ENCODE assay signal across 28 mouse cellular contexts in genomic region chr15:28227316-28227715, GRCm38 (mm10). TPM values are rescaled to one million over a fixed set of nuclear protein-coding genes. Genes with fewer than 3 reads are reported as not detected.
"Had no signal": no experiment of that assay in that cellular context is flagged by ENCODE, and none has a peak within 500 bp of the region (broad histone marks: within the 10 kb centered on the region; RNA-seq: fewer than 3 reads in every experiment).

No protein-coding gene starts in this region.

- H3K36me3 ChIP-seq: heart, embryonic 13.5 days; heart, embryonic 15.5 days; hindbrain, embryonic 10.5 days; hindbrain, embryonic 12.5 days; intestine, embryonic 15.5 days; limb, embryonic 10.5 days; limb, embryonic 12.5 days; liver, embryonic 13.5 days; liver, embryonic 15.5 days had no signal

- H3K4me3 ChIP-seq: heart, adult 2 months; heart, embryonic 13.5 days; heart, embryonic 15.5 days; hindbrain, embryonic 10.5 days; hindbrain, embryonic 12.5 days; intestine, embryonic 15.5 days; layer of hippocampus, adult 2 months; left cerebral cortex, adult 2 months; limb, embryonic 10.5 days; limb, embryonic 12.5 days; liver, embryonic 13.5 days; liver, embryonic 15.5 days had no signal

- H3K4me1 ChIP-seq: heart, embryonic 15.5 days; hindbrain, embryonic 10.5 days; hindbrain, embryonic 12.5 days; intestine, embryonic 15.5 days; limb, embryonic 10.5 days; limb, embryonic 12.5 days; liver, embryonic 13.5 days; liver, embryonic 15.5 days had no signal

- H3K27ac ChIP-seq: heart, adult 2 months; heart, embryonic 13.5 days; heart, embryonic 15.5 days; hindbrain, embryonic 10.5 days; hindbrain, embryonic 12.5 days; hindbrain, embryonic 14.5 days; intestine, embryonic 15.5 days; layer of hippocampus, adult 2 months; left cerebral cortex, adult 2 months; limb, embryonic 10.5 days; limb, embryonic 12.5 days; liver, embryonic 13.5 days; liver, embryonic 15.5 days had no signal

- H3K9me3 ChIP-seq: heart, embryonic 13.5 days; heart, embryonic 15.5 days; hindbrain, embryonic 10.5 days; hindbrain, embryonic 12.5 days; intestine, embryonic 15.5 days; limb, embryonic 10.5 days; limb, embryonic 12.5 days; liver, embryonic 13.5 days; liver, embryonic 15.5 days had no signal

- H3K9ac ChIP-seq: heart, embryonic 13.5 days; heart, embryonic 15.5 days; hindbrain, embryonic 12.5 days; hindbrain, embryonic 14.5 days; intestine, embryonic 15.5 days; limb, embryonic 12.5 days; liver, embryonic 13.5 days; liver, embryonic 15.5 days had no signal

- ATAC-seq: hindbrain, embryonic 16.5 days; inflammation-experienced regulatory T-cells, adult 6 months; intestine, embryonic 15.5 days; intestine, postnatal 0 days had no signal

- DNase-seq: gastrocnemius, postnatal 14 days; gastrocnemius, postnatal 36 days; heart, adult 11 months; heart, adult 2 months; heart, postnatal 14 days; heart, postnatal 4 days; kidney, adult 18-20 months; kidney, adult 8-10 months; kidney, postnatal 10 days; kidney, postnatal 25 days; kidney, postnatal 4 days; liver; liver, embryonic 13.5 days had no signal

RNA-seq across cellular contexts. Expression of gene Dnah5, which starts 23.8 kb away (rescaled TPM):
- total RNA-seq: gastrocnemius, adult 8-10 months; gastrocnemius, postnatal 36 days had no signal
